Mouse (Mus musculus) cerebellum, adult 2 months (tissue): Measurements from ENCODE around the gene Cuedc2.

Source experiments
- CTCF ChIP-seq: fragments of 200-500 bp; IDR thresholded peaks from 2 replicates; pipeline ENCODE4 v1.5.1; 2011; ENCODE audit warnings: low read depth, mild to moderate bottlenecking, control low read depth, low read length, moderate library complexity, borderline replicate concordance; ENCODE audit not compliant: insufficient read depth
- POLR2A ChIP-seq: fragments of 200-500 bp; IDR thresholded peaks from 2 replicates; pipeline ENCODE4 v1.6.1; 2011; ENCODE audit warnings: low read length, control low read depth, borderline replicate concordance; ENCODE audit not compliant: insufficient read depth

GRCm38 (mm10) chr19:46305432-46306267, 32.9 kb downstream of the Cuedc2 start:
- no peak for TF ChIP-seq CTCF
- TF ChIP-seq POLR2A = no peak
